Mouse (Mus musculus) forebrain, embryonic 14.5 days (tissue): Measurements from ENCODE around the gene 3110021N24Rik. TPM values are rescaled to one million over a fixed set of nuclear protein-coding genes. Genes with fewer than 3 reads are reported as not detected.
"Not testable (repeated sequence)": the region's sequence is repeated elsewhere in the genome, so short reads cannot be mapped to it uniquely, and the experiment has no call there.

Experiments
- ATAC-seq: fragments of 200-750 bp; cut with Nextera tagmentation; 2 replicates; pipeline ENCODE4 v1.8.0; 2017; ENCODE audit warnings: mild to moderate bottlenecking, moderate library complexity
- DNase-seq: peaks from one replicate; pipeline ENCODE4 v3.0.0-alpha.2; 2015; ENCODE audit warnings: low spot score
- H3K27ac ChIP-seq: fragments of 300-500 bp; sonication (generic); 2 replicates; pipeline ENCODE4 v1.5.1; 2014; ENCODE audit warnings: low read depth, mild to moderate bottlenecking, control low read depth, low read length, moderate library complexity
- H3K27me3 ChIP-seq: fragments of 300-500 bp; sonication (generic); replicated peaks from 2 replicates; pipeline ENCODE4 v1.6.1; 2014; ENCODE audit warnings: low read length, control low read depth, mixed read lengths; ENCODE audit not compliant: control insufficient read depth, insufficient read depth
- H3K36me3 ChIP-seq: fragments of 300-500 bp; sonication (generic); 2 replicates; pipeline ENCODE4 v1.6.1; 2014; ENCODE audit warnings: low read length, control low read depth; ENCODE audit not compliant: control insufficient read depth, insufficient read depth
- H3K4me1 ChIP-seq: fragments of 300-500 bp; sonication (generic); 2 replicates; pipeline ENCODE4 v1.6.1; 2014; ENCODE audit warnings: antibody characterized with exemption, low read length, control low read depth; ENCODE audit not compliant: control insufficient read depth, insufficient read depth
- H3K4me2 ChIP-seq: fragments of 300-500 bp; sonication (generic); 2 replicates; pipeline ENCODE4 v1.6.1; 2014; ENCODE audit warnings: mild to moderate bottlenecking, control low read depth, low read length
- H3K4me3 ChIP-seq: fragments of 300-500 bp; sonication (generic); 2 replicates; pipeline ENCODE4 v1.5.1; 2014; ENCODE audit warnings: low read depth, low read length, control low read depth
- H3K9ac ChIP-seq: fragments of 300-500 bp; sonication (generic); 2 replicates; pipeline ENCODE4 v1.6.1; 2014; ENCODE audit warnings: mild to moderate bottlenecking, low read length, control low read depth, moderate library complexity
- H3K9me3 ChIP-seq: fragments of 300-500 bp; sonication (generic); replicated peaks from 2 replicates; pipeline ENCODE4 v1.6.1; 2016; ENCODE audit warnings: low read length, control low read depth, mixed read lengths; ENCODE audit not compliant: control insufficient read depth
- WGBS: fragments of 180-500 bp; shearing (Covaris S2); extraction: QIAGEN DNeasy Blood & Tissue Kit; methylation state at CpG from one replicate; pipeline ENCODE4 v1.1.7; 2014; 5-methylcytosine and 5-hydroxymethylcytosine counted together
- polyA plus RNA-seq: library from polyadenylated mRNA; unstranded; fragments of >200 nt; fragmentation: Nextera tagmentation; extraction: Ambion mirVana; gene quantifications from 2 replicates; pipeline ENCODE4 v1.2.1, GENCODE M21; 2014

Gene 3110021N24Rik
- 1.2 and 1.3 TPM in 2 replicates for polyA plus RNA-seq

DNA sequence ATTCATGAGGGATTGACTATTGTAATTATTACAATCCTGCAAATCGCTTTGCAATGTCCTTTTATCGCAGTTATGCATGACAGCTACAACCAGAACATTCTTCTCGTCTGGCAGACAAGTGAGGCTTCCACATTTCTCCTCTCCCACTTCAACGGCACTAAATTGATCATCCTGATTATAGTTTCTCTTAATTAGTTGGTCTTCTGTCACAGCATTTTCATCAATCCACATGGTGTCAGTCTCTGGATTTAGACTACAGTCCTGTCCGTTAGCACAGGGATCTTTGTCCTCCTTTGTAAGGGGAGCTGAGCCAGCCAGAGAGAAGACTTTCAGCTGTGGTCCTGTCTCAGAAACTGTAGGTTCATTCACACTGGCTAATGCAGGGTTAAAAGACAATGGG is at the start of gene 3110021N24Rik:
3110021N24Rik (plus strand) TSS at position 301 of the 400 bp plus-strand sequence.
- no peaks in the 10 kb centered on the region for H3K9me3 ChIP-seq

DNA sequence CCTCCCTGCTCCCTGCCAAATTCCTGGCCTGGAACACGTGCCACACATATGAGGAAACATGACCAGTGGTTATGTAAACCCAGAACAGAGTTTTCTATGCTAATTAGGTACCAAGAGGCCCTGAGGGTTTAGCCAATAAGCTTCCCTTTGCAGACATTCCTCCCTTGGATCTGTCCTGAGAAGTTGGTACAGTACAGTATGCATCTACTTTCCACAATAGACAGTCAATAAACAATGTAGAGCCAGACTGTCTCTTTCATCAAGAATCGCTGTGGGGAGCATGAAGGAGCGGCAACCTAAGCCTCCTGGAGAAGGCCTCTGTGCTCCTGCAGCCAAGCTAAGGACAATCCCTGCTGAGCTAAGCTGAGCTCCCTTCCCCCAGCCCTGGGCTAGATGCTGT is 33.3 kb upstream of the 3110021N24Rik start:
- Histone ChIP-seq H3K4me2 (no peak overlapping the region), H3K9me3 (no peaks in the 10 kb centered on the region), H3K9ac (no peak overlapping the region), H3K27me3 (no peaks in the 10 kb centered on the region), H3K4me1 (no peaks in the 10 kb centered on the region), H3K27ac (no peak overlapping the region), H3K4me3 (no peak overlapping the region), H3K36me3 (peaks cover 26% of the 10 kb centered on the region)
- DNase-seq (no peak), ATAC-seq (no peak)
- WGBS = 43% methylated on average over 3 of the region's 3 CpGs

More for the DNA sequence above, at the start of gene 3110021N24Rik:
- H3K4me3 ChIP-seq = no peak within 1 kb of the TSS
- H3K4me2 ChIP-seq = no peak within 1 kb of the TSS
- ATAC-seq (no peak), DNase-seq (no peak)
- 75% methylated on average over 5 of the region's 5 CpGs for WGBS
- H3K4me1 ChIP-seq = no peaks in the 10 kb centered on the region
- no peaks in the 10 kb centered on the region for H3K27me3 ChIP-seq
- H3K9ac ChIP-seq = no peak within 1 kb of the TSS
- peaks cover 16% of the 10 kb centered on the region; the same call in 1 of the 2 replicates for H3K36me3 ChIP-seq
- no peak within 1 kb of the TSS for H3K27ac ChIP-seq

DNA sequence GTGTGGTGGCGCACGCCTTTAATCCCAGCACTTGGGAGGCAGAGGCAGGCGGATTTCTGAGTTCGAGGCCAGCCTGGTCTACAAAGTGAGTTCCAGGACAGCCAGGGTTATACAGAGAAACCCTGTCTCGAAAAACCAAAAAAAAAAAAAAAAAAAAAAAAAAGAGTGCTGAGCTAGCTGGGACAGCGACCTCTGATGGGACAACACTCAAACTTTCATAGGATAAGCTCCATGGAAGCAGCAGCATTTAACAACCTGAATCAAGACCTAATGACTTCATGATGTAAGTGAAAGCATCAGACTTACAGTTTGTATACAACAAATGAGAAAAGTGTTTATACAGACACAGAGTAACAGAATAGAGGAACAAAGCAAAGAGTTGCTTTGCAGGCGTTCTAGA is 32.4 kb upstream of the 3110021N24Rik start:
- H3K9ac ChIP-seq, H3K9me3 ChIP-seq, H3K4me3 ChIP-seq, H3K27me3 ChIP-seq, DNase-seq, H3K4me2 ChIP-seq, H3K4me1 ChIP-seq, ATAC-seq, H3K27ac ChIP-seq: not testable (repeated sequence)
- 95% methylated on average over 6 of the region's 7 CpGs for WGBS
- H3K36me3 ChIP-seq = peaks cover 32% of the 10 kb centered on the region

DNA sequence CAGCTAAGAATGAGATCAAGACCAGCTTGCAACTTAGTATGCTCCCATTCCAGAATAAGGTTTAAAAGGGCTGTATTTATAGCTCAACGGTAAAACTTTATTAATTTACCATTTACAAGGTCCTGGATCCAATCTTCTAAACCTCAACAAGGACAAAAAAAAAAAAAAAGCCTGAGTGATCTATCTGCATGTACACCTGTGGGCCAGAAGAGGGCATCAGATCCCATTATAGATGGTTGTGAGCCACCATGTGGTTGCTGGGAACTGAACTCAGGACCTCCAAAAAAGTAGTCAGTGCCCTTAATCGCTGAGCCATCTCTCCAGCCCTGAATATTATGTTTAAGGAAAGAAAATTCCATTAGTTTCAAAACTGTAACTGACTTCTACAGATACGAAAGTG is 29.0 kb upstream of the 3110021N24Rik start:
- ATAC-seq = no peak

DNA sequence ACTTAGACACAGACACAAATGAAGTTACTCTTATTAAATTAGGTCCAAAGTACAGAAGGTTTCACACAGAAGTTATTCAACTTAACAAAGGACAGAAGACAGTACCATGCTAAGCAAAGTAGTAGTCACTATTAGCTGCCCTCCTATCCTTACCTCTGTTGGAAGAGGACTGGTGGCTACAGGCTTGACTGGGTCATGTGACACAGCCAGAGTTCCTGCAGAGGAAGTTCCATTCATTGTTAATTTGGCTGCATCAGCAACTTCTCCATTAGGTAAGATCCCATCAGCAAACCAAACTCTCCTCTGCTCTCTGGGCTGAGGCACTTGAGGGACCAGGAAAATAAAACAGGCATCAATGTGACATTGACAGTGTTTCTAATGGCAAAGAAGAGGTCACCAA is 28.0 kb upstream of the 3110021N24Rik start:
- Histone ChIP-seq H3K9ac (no peak overlapping the region), H3K36me3 (peaks cover 19% of the 10 kb centered on the region), H3K4me1 (no peaks in the 10 kb centered on the region), H3K9me3 (no peaks in the 10 kb centered on the region), H3K4me2 (no peak overlapping the region), H3K27ac (no peak overlapping the region), H3K4me3 (no peak overlapping the region), H3K27me3 (no peaks in the 10 kb centered on the region)
- no peak for ATAC-seq
- no peak for DNase-seq

More for the DNA sequence above, 29.0 kb upstream of the 3110021N24Rik start:
- no peak for DNase-seq
- no peak overlapping the region for H3K4me3 ChIP-seq
- peaks cover 23% of the 10 kb centered on the region for H3K36me3 ChIP-seq
- H3K9me3 ChIP-seq = no peaks in the 10 kb centered on the region
- H3K27me3 ChIP-seq = no peaks in the 10 kb centered on the region
- no peak overlapping the region for H3K9ac ChIP-seq
- 93% methylated on average over 3 of the region's 3 CpGs for WGBS
- no peak overlapping the region for H3K4me2 ChIP-seq
- no peak overlapping the region for H3K27ac ChIP-seq
- no peaks in the 10 kb centered on the region for H3K4me1 ChIP-seq

DNA sequence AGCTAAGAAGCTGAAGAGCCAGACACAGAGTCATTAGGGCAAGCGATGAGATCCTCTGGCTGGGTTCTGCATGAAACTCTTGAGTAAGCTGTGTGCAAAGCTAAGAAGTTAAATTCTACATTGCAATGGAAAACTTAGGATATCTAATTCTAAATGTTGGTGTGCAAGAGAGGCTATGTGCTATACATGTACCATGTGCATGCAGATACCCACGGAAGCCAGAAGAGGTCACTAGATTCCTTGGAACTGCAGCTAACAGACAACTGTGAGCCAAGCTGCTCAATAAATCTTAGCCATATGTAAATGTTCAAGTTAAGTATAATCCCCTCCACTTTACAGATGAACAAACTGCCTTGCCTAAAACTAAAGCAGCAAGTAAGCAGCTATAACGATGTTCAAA is 22.5 kb upstream of the 3110021N24Rik start:
- no peaks in the 10 kb centered on the region for H3K36me3 ChIP-seq
- no peaks in the 10 kb centered on the region for H3K27me3 ChIP-seq
- no peaks in the 10 kb centered on the region for H3K4me1 ChIP-seq
- no peaks in the 10 kb centered on the region for H3K9me3 ChIP-seq
- 47% methylated on average over 3 of the region's 3 CpGs for WGBS
- no peak overlapping the region for H3K27ac ChIP-seq
- H3K4me2 ChIP-seq = no peak overlapping the region
- ATAC-seq (no peak), DNase-seq (peak; percentile 67)
- H3K4me3 ChIP-seq = no peak overlapping the region
- H3K9ac ChIP-seq = no peak overlapping the region

DNA sequence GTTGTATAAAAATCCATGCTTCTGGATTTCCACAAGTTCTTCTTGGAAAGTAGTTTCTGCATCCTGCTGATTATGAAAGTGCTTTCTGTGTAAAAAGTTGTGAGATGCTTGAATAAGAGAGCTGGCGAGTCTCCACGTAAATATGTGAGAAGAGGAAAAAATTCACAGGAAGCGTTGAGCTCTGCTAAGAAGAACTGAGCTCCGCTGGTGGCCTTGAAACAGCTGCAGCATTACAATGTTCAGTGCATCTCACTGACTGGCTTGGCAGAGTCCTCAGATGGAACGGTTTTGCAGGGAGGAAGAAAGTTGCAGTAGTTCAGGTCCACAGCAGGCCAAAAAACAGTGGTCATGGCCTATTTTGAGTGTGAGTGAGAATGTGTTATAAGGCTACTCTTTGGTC is 11.2 kb upstream of the 3110021N24Rik start:
- 83% methylated on average over 5 of the region's 5 CpGs for WGBS

DNA sequence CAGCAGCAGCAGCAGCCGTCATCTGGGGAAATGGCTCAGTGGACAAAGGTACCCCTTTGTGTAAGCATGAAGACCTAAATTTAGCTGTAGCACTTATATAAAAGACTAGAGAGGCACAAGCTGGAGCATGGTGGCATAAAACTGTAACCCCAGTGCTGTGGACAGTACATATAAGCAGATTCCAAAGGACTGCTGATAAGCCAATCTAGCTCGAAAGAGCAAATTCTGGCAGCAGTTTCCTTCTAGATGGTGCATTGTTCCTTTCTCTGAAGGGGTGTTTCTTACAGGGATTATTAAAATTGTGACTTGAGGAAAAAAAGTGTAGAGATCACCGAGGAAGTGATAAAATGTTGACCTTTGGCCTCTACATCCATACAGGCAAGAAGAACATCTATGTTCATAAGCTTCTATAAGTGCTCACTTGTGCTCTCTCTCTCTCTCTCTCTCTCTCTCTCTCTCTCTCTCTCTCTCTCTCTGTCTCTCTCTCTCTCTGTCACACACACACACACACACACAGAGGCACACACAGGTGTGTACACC is 1.9 kb downstream of the 3110021N24Rik start:
- Histone ChIP-seq H3K27ac (no peak overlapping the region), H3K9ac (no peak overlapping the region), H3K4me1 (no peaks in the 10 kb centered on the region), H3K9me3 (no peaks in the 10 kb centered on the region), H3K36me3 (peaks cover 19% of the 10 kb centered on the region; the same call in 1 of the 2 replicates), H3K4me2 (no peak overlapping the region), H3K27me3 (no peaks in the 10 kb centered on the region), H3K4me3 (no peak overlapping the region)
- WGBS = 92% methylated on average over 3 of the region's 3 CpGs
- DNase-seq (no peak), ATAC-seq (no peak)

More for the DNA sequence above, 11.2 kb upstream of the 3110021N24Rik start:
- Histone ChIP-seq H3K36me3 (no peaks in the 10 kb centered on the region), H3K27ac (no peak overlapping the region), H3K9ac (no peak overlapping the region), H3K4me2 (no peak overlapping the region), H3K4me3 (no peak overlapping the region), H3K27me3 (no peaks in the 10 kb centered on the region), H3K4me1 (no peaks in the 10 kb centered on the region), H3K9me3 (no peaks in the 10 kb centered on the region)
- ATAC-seq = no peak
- no peak for DNase-seq

DNA sequence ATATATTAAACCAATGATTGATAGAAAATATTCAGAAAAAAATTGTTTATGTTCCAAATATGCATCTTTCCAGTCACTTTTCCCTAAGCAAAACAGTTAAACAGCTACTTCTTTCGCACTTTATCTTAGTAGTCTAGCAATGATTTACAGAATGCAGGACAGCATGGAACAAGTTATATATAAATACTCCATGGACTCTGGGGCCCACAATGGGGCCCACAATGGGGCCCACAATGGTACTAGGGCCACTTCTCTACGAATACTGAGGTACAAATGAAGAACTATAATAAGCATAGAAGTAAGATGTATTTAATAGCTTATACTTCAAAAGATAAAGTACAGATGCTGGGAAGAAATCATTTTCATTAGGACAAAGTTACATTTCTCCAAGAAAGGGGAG is 4.7 kb downstream of the 3110021N24Rik start:
- Histone ChIP-seq H3K4me1 (no peaks in the 10 kb centered on the region), H3K36me3 (peaks cover 17% of the 10 kb centered on the region; the same call in 1 of the 2 replicates), H3K4me2 (no peak overlapping the region), H3K27ac (no peak overlapping the region), H3K4me3 (no peak overlapping the region), H3K9ac (no peak overlapping the region), H3K27me3 (no peaks in the 10 kb centered on the region), H3K9me3 (no peaks in the 10 kb centered on the region)
- WGBS = 90% methylated on average over 2 of the region's 2 CpGs
- no peak for ATAC-seq
- no peak for DNase-seq
